Mouse (Mus musculus): ENCODE measurements around the gene Fhit. TPM values are rescaled to one million over a fixed set of nuclear protein-coding genes. Genes with fewer than 3 reads are reported as not detected.

Gene Fhit
- polyA plus RNA-seq, 1 experiment: not detected

DNA sequence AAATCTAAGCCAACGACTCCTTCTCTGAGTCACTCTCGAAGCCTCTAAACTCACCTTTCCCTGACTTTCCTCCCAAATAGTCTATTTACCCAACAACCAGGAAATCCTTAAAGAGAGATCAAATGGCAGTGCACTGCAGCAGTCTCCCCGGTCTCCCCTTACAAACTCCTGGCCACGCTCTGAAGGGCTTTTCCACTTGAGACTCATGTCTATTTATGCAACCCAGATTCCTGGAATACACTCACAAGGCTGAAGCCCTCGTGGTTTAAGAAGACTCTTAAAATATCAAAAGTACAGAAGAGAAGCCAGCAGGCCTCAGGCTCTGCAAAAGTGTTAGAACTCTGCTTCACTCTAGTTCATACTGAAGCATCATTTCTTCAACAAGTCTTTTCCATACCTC lies 1155.6 kb downstream of the Fhit start:
- Histone ChIP-seq H3K36me3 (ENCODE audit: control insufficient read depth) (no peaks in the 10 kb centered on the region), H3K4me3 (replicated peaks) (no peak overlapping the region), H3K4me1 (ENCODE audit: control insufficient read depth) (no peaks in the 10 kb centered on the region), H3K27me3 (ENCODE audit: control insufficient read depth) (no peaks in the 10 kb centered on the region), H3K9me3 (ENCODE audit: control insufficient read depth, low read length) (no peaks in the 10 kb centered on the region)
- TF ChIP-seq TAL1 (IDR thresholded peaks at IDR 0.05; ENCODE audit: low read length): no peak
- no peak for TF ChIP-seq GATA1 (IDR thresholded peaks at IDR 0.05; ENCODE audit: low read length)

DNA sequence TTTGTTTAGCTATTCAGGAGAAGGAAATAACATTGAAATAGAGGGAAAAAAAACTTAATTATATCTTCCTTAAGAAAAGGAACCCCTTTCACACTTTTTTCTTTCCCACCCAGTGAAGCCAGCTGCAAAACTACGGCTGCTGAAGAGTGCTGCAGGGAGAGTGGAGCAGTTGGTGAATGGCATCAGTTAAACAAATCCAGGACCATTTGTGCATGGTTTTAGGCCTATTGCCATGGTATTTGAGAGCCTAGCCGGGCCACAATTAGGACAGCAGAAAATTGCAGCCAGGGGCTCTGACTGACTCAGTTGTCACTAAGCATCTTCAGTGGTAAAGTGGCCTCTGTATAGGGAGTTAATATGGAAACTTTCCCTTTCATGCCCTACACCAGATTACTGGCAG lies 1158.0 kb downstream of the Fhit start:
- Histone ChIP-seq H3K4me3 (replicated peaks) (no peak overlapping the region), H3K36me3 (ENCODE audit: control insufficient read depth) (no peaks in the 10 kb centered on the region), H3K4me1 (ENCODE audit: control insufficient read depth) (no peaks in the 10 kb centered on the region), H3K9me3 (ENCODE audit: control insufficient read depth, low read length) (no peaks in the 10 kb centered on the region), H3K27me3 (ENCODE audit: control insufficient read depth) (no peaks in the 10 kb centered on the region)
- TF ChIP-seq TAL1 (IDR thresholded peaks at IDR 0.05; ENCODE audit: low read length): no peak
- TF ChIP-seq GATA1 (IDR thresholded peaks at IDR 0.05; ENCODE audit: low read length): no peak

DNA sequence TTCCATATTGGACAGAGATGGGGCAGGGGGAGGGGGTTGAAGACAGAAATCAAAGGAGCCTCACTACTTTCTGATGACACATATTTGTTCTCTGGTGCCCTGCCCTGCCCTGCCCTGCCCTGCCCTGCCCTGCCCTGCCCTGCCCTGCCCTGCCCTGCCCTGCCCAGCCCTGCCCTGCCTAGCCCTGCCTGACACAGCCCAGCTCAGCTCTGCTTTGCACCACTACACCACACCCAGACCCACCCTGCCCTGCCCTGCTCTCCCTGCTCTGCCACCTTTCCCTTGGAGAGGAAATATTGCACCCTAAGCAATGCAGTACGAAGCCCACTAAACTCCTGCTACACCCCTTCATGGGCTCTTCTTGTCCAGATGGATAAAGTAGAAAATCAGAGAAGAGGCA lies 1171.2 kb downstream of the Fhit start:
- Histone ChIP-seq H3K9me3 (ENCODE audit: control insufficient read depth, low read length) (no peaks in the 10 kb centered on the region), H3K36me3 (ENCODE audit: control insufficient read depth) (no peaks in the 10 kb centered on the region), H3K4me1 (ENCODE audit: control insufficient read depth) (no peaks in the 10 kb centered on the region), H3K4me3 (replicated peaks) (no peak overlapping the region), H3K27me3 (ENCODE audit: control insufficient read depth) (no peaks in the 10 kb centered on the region)
- TF ChIP-seq GATA1 (IDR thresholded peaks at IDR 0.05; ENCODE audit: low read length) (no peak), TAL1 (IDR thresholded peaks at IDR 0.05; ENCODE audit: low read length) (no peak)

DNA sequence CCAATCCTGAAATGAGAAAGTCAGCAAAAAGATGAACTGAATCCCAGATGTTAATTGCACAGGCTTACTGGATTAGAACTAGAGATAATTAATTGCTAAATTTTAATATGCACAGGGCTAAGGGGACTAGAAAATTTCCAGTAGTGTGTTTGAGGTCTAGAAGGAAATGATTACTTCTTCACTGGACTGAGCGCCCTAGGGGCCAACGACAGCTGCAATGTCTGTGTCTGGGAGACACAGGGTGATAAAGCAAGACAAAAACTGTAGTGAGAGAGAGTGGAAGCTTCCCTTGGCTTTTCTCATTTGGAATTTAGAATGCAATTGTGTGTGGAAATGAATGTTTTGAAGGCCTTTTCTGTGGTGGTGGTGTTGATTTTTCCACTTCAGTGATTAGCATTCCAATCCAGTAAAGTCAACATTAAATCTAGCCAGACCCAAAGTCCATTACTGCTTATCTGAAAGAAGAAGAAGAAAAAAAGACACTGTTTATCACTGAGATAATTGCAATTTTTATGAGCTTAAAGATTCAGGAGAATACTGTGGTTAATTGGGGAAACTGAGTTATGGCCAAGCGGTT lies 1184.8 kb downstream of the Fhit start:
- TF ChIP-seq TAL1 (IDR thresholded peaks at IDR 0.05; ENCODE audit: low read length) (no peak), GATA1 (IDR thresholded peaks at IDR 0.05; ENCODE audit: low read length) (no peak)
- H3K27me3 ChIP-seq (ENCODE audit: control insufficient read depth): no peaks in the 10 kb centered on the region
- no peaks in the 10 kb centered on the region for H3K4me1 ChIP-seq (ENCODE audit: control insufficient read depth)
- H3K4me3 ChIP-seq (replicated peaks): no peak overlapping the region
- no peaks in the 10 kb centered on the region for H3K9me3 ChIP-seq (ENCODE audit: control insufficient read depth, low read length)
- H3K36me3 ChIP-seq (ENCODE audit: control insufficient read depth): no peaks in the 10 kb centered on the region

DNA sequence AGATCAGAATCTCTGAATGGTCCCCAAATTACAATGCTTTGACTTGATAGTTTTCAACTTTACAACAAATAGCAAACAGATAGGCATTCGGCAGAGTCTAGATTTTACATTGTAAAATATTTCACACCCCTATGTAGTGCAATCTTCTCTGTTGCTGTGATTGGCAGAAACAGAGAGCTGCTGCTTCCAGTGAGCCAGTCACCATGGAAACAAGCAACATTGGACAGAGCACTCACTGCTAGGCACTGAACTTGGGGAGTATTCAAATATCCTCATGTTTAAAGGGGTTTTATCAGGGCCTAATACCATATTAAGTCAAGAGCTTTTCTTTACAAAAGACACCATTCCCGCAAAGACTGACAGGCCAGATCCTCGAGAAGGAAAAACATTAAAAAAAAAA lies 1187.4 kb downstream of the Fhit start:
- H3K36me3 ChIP-seq (ENCODE audit: control insufficient read depth): no peaks in the 10 kb centered on the region
- no peaks in the 10 kb centered on the region for H3K9me3 ChIP-seq (ENCODE audit: control insufficient read depth, low read length)
- no peak for TF ChIP-seq GATA1 (IDR thresholded peaks at IDR 0.05; ENCODE audit: low read length)
- TF ChIP-seq TAL1 (IDR thresholded peaks at IDR 0.05; ENCODE audit: low read length): no peak

DNA sequence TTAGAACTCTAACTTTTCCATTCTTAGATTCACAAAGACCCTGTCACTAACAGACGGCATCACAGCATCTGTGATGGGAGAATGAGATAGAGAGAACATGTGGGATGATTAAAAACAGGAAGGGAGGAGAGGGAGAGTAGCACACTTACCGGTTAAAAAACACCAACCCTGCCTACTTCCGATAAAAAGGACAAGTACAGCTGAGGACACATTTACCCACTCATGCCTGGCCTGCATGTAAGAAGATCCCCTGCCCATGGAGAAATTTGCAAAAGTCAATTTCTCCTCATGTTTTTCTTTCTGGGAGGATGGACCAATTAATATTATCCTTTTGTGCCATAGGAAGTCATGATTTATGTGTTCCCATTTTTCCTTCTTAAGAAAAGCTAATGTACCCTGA lies 1198.0 kb downstream of the Fhit start:
- Histone ChIP-seq H3K9me3 (ENCODE audit: control insufficient read depth, low read length) (no peaks in the 10 kb centered on the region), H3K27me3 (ENCODE audit: control insufficient read depth) (no peaks in the 10 kb centered on the region), H3K4me3 (replicated peaks) (no peak overlapping the region), H3K36me3 (ENCODE audit: control insufficient read depth) (no peaks in the 10 kb centered on the region), H3K4me1 (ENCODE audit: control insufficient read depth) (no peaks in the 10 kb centered on the region)
- no peak for TF ChIP-seq GATA1 (IDR thresholded peaks at IDR 0.05; ENCODE audit: low read length)
- no peak for TF ChIP-seq TAL1 (IDR thresholded peaks at IDR 0.05; ENCODE audit: low read length)

More for the DNA sequence above, 1187.4 kb downstream of the Fhit start:
- Histone ChIP-seq H3K4me1 (ENCODE audit: control insufficient read depth) (no peaks in the 10 kb centered on the region), H3K27me3 (ENCODE audit: control insufficient read depth) (no peaks in the 10 kb centered on the region), H3K4me3 (replicated peaks) (no peak overlapping the region)

DNA sequence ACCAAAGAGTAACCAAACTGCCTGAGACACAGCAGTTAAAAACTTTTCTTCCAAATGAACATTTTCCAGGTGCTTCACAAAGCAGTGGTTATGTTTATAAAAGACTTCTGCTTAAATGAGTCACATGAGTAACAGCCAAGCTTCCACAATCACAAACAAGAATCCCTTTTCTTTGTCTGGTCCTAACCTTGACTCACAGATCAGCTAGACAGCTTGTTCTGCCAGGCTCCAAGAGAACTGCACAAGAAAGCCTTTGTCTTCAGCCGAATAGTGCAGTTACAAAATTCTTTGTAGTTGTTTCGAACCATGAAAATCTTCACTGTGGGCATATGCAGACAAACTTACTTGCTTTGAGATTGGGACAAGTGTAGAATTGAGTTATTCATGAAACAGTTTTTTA lies 1201.4 kb downstream of the Fhit start:
- Histone ChIP-seq H3K36me3 (ENCODE audit: control insufficient read depth) (no peaks in the 10 kb centered on the region), H3K4me3 (replicated peaks) (no peak overlapping the region), H3K27me3 (ENCODE audit: control insufficient read depth) (no peaks in the 10 kb centered on the region), H3K9me3 (ENCODE audit: control insufficient read depth, low read length) (no peaks in the 10 kb centered on the region), H3K4me1 (ENCODE audit: control insufficient read depth) (no peaks in the 10 kb centered on the region)
- no peak for TF ChIP-seq GATA1 (IDR thresholded peaks at IDR 0.05; ENCODE audit: low read length)
- TF ChIP-seq TAL1 (IDR thresholded peaks at IDR 0.05; ENCODE audit: low read length): no peak

DNA sequence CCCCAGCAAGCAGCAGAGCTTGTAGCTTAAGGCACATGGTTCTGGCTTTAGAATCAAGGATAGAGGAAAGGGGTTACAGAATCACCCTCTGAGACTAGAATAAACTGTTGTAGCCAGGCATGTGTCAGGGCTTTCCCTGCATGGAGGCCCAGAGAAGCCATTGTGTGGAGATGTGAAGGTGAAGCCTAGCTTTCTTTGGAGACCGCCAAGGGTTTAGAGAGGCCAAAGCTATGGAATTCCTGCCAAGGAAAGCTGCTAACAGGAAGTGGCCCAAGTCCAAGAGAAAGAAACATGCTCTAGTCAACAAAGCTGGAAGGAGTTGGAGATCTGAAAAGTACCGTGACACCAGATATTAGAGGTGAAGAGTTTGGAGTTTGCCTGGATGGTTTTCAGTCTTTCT lies 1262.3 kb downstream of the Fhit start:
- H3K4me3 ChIP-seq (replicated peaks): no peak overlapping the region
- TF ChIP-seq GATA1 (IDR thresholded peaks at IDR 0.05; ENCODE audit: low read length) (no peak), TAL1 (IDR thresholded peaks at IDR 0.05; ENCODE audit: low read length) (no peak)

DNA sequence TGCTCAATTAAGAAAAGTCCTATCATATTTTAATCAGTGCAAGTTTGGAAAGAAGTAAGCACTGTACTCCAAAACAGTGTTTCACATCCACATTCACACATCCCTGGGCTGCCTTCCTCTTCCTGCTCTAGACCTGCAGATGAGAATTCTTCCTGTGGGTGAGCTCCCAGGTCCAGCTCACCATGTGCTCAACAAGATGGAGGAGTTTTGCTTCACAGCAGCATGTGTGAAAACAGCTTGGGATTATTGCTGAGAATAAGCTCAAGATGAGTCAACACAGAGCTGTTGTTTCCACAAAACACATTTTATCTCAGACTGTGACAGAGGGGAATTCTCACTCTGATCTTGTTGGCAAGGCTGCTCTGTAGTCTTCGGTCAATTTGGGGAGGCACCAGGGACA lies 1265.3 kb downstream of the Fhit start:
- no peaks in the 10 kb centered on the region for H3K4me1 ChIP-seq (ENCODE audit: control insufficient read depth)
- TF ChIP-seq TAL1 (IDR thresholded peaks at IDR 0.05; ENCODE audit: low read length): no peak
- TF ChIP-seq GATA1 (IDR thresholded peaks at IDR 0.05; ENCODE audit: low read length): no peak
- H3K27me3 ChIP-seq (ENCODE audit: control insufficient read depth): no peaks in the 10 kb centered on the region
- H3K4me3 ChIP-seq (replicated peaks): no peak overlapping the region
- H3K36me3 ChIP-seq (ENCODE audit: control insufficient read depth): no peaks in the 10 kb centered on the region
- H3K9me3 ChIP-seq (ENCODE audit: control insufficient read depth, low read length): no peaks in the 10 kb centered on the region

More for the DNA sequence above, 1262.3 kb downstream of the Fhit start:
- Histone ChIP-seq H3K27me3 (ENCODE audit: control insufficient read depth) (no peaks in the 10 kb centered on the region), H3K36me3 (ENCODE audit: control insufficient read depth) (no peaks in the 10 kb centered on the region), H3K4me1 (ENCODE audit: control insufficient read depth) (no peaks in the 10 kb centered on the region), H3K9me3 (ENCODE audit: control insufficient read depth, low read length) (no peaks in the 10 kb centered on the region)

DNA sequence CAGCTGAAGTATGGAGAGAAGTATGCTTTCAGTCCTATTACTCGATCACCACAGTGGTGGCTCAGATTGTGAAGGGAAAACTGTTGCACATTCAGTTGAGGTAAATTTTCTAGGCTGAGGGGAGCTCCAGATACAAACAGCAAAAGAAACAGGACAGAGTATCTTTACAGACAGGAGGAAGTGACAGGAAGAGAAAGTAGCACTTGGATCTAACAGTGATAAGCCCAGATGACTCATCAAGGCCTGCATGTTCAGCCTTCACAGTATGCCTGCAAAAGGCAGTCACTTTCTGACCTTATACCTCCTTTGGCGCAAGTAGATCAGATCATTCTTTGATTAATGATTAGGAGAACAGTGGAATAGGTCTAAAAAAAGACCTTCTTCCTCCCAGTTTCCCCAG lies 1309.8 kb downstream of the Fhit start:
- H3K4me3 ChIP-seq (replicated peaks): no peak overlapping the region
- H3K9me3 ChIP-seq (ENCODE audit: control insufficient read depth, low read length): no peaks in the 10 kb centered on the region
- no peaks in the 10 kb centered on the region for H3K4me1 ChIP-seq (ENCODE audit: control insufficient read depth)
- TF ChIP-seq TAL1 (IDR thresholded peaks at IDR 0.05; ENCODE audit: low read length) (no peak), GATA1 (IDR thresholded peaks at IDR 0.05; ENCODE audit: low read length) (no peak)
- H3K27me3 ChIP-seq (ENCODE audit: control insufficient read depth): no peaks in the 10 kb centered on the region
- H3K36me3 ChIP-seq (ENCODE audit: control insufficient read depth): no peaks in the 10 kb centered on the region

Data from erythroblast, embryonic 14.5 days (primary cell).